Comparison of ENCODE assay signal across 8 mouse cellular contexts in the genomic region with DNA sequence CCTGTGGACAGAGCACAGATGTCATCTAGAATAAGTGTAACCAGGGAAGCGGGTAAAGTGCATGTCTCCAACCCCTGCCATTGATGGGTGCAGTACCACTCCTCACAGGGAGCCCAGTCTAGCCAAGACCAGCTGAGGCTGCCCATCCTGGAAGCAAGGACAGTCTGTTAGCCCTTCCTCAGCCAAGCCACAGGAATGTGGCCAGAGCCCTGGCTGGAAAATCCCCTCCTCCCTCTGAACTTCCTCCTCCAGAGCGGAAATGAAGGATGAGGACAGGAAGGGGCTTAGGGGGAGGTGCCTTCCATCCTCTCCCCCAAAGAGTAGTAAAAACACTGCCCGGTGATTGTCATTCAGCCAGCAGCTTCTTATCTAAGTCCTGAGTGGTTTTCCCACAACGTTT.
DNase-seq lines count a peak whose midpoint lies in the region; ATAC-seq lines count a peak whose summit lies in the region.

No protein-coding gene starts in this region.

- WGBS in embryonic facial prominence, embryonic 14.5 days = 65% methylated on average over 4 of the region's 4 CpGs

- H3K36me3 ChIP-seq in embryonic facial prominence, embryonic 14.5 days (ENCODE audit: control insufficient read depth, insufficient read depth, low read length) = no peaks in the 10 kb centered on the region

- H3K9me3 ChIP-seq in embryonic facial prominence, embryonic 14.5 days (ENCODE audit: control insufficient read depth, low read length) = no peaks in the 10 kb centered on the region

- DNase-seq in gastrocnemius, postnatal 25 days = peak; percentile 50
- DNase-seq in gastrocnemius, adult 18-20 months (ENCODE audit: low spot score) = no peak
- DNase-seq in embryonic facial prominence, embryonic 14.5 days (ENCODE audit: low spot score) = peak; percentile 60
- peak; percentile 55 to 60 for DNase-seq in kidney, adult 8-10 months
- DNase-seq in lung, postnatal 14 days = peak; percentile 58
- DNase-seq in right cerebral cortex, postnatal 14 days = no peak
- no peak for DNase-seq in cerebellum, adult 9-10 months
- no peak for DNase-seq in cerebellum, postnatal 4 days (ENCODE audit: low spot score in 2 of 2)

- no peak overlapping the region for H3K9ac ChIP-seq in embryonic facial prominence, embryonic 14.5 days (ENCODE audit: low read depth, low read length)

- H3K4me3 ChIP-seq in embryonic facial prominence, embryonic 14.5 days (ENCODE audit: low read depth, low read length) = no peak overlapping the region

- 0 out of 2 replicates have a peak overlapping the region, but pooled peaks have one; percentile 46 for H3K27ac ChIP-seq in embryonic facial prominence, embryonic 14.5 days (replicated peaks; ENCODE audit: low read depth, low read length)

- H3K4me1 ChIP-seq in embryonic facial prominence, embryonic 14.5 days (ENCODE audit: control insufficient read depth, insufficient read depth, low read length) = peaks cover 34% of the 10 kb centered on the region

- no peak for ATAC-seq in embryonic facial prominence, embryonic 14.5 days (ENCODE audit: low read depth)

- H3K27me3 ChIP-seq in embryonic facial prominence, embryonic 14.5 days (replicated peaks; ENCODE audit: control insufficient read depth, insufficient read depth, low read length) = no peaks in the 10 kb centered on the region

- no peak overlapping the region for H3K4me2 ChIP-seq in embryonic facial prominence, embryonic 14.5 days (ENCODE audit: low read depth, low read length)

Comparison
In these comparisons a context has a peak if more than half of its experiments do, and no peak if none do; other contexts are left out.
1. DNase-seq: peak in gastrocnemius, postnatal 25 days (single experiment), embryonic facial prominence, embryonic 14.5 days (single experiment), kidney, adult 8-10 months (2 of 2) and lung, postnatal 14 days (single experiment); none in gastrocnemius, adult 18-20 months (single experiment), right cerebral cortex, postnatal 14 days (single experiment), cerebellum, adult 9-10 months (single experiment) and cerebellum, postnatal 4 days (0 of 2).